29 mouse cellular contexts compared by ENCODE assay signal in the genomic region with DNA sequence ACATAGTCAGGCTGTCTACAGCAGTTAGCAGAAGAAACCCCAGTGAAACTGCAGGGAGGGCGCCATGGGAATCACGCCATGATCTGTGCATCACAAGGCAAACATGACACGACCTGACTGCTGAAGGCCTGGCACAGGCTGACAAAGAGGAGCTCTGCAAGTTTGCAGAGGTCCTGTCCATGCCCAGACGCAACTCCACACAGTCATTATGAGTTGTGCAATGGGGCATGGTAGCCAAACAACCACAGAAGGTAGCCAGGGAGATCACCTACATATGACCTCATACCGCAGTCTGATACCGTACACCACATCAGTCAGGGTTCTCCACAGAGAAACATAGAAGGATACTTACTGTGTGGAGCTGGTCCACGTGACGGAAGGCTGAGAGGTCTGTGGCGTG.
DNase-seq lines count a peak whose midpoint lies in the region; ATAC-seq and TF ChIP-seq lines count a peak whose summit lies in the region.
"Had no signal": no experiment of that assay in that cellular context is flagged by ENCODE, and none has a peak within 500 bp of the region (broad histone marks: within the 10 kb centered on the region; RNA-seq: fewer than 3 reads in every experiment).

No protein-coding gene starts in this region.

- TF ChIP-seq EP300 in CH12.LX (IDR thresholded peaks at IDR 0.05; ENCODE audit: low read length): no peak

- H3K36me3 ChIP-seq in forebrain, embryonic 11.5 days (ENCODE audit: control insufficient read depth, insufficient read depth, low read length): no peaks in the 10 kb centered on the region; the same call in 1 of the 2 replicates
- H3K36me3 ChIP-seq in forebrain, embryonic 15.5 days: 0 out of 2 replicates have a peak, but pooled peaks cover 2% of the 10 kb centered on the region
- no peaks in the 10 kb centered on the region for H3K36me3 ChIP-seq in liver, embryonic 16.5 days (ENCODE audit: control insufficient read depth, insufficient read depth)
- H3K36me3 ChIP-seq in liver, embryonic 11.5 days (ENCODE audit: control insufficient read depth, insufficient read depth, low read length): no peaks in the 10 kb centered on the region
- H3K36me3 ChIP-seq in CH12.LX (replicated peaks in 1 of 2; ENCODE audit: control insufficient read depth in 1 of 2, insufficient read depth in 1 of 2, low read length in 1 of 2): no peaks in the 10 kb centered on the region
- H3K36me3 ChIP-seq: G1E had no signal

- no peak for TF ChIP-seq CTCF in CH12.LX (conservative IDR thresholded peaks at IDR 0.05 in 1 of 2, IDR thresholded peaks at IDR 0.05 in 1 of 2; ENCODE audit: low read depth in 2 of 2, low read length in 2 of 2)

- in situ Hi-C loops in CH12.LX (cut with MboI; ENCODE audit: low pct_ligation_motif_present, low pct_unique_long_range_greater_than_20kb, low sequenced_read_pairs): loop anchor here (10.0 kb wide), 1 partner anchor 98 kb away; no protein-coding TSS in a partner anchor

- H3K4me1 ChIP-seq in forebrain, embryonic 11.5 days (replicated peaks; ENCODE audit: control insufficient read depth, insufficient read depth, low read length): no peaks in the 10 kb centered on the region
- H3K4me1 ChIP-seq in forebrain, embryonic 15.5 days: peaks cover 34% of the 10 kb centered on the region
- H3K4me1 ChIP-seq in liver, embryonic 16.5 days (ENCODE audit: control insufficient read depth, low read depth, low read length): no peaks in the 10 kb centered on the region
- H3K4me1 ChIP-seq in liver, embryonic 11.5 days (replicated peaks; ENCODE audit: control insufficient read depth, insufficient read depth, low read length): peaks cover 8% of the 10 kb centered on the region
- peaks cover 3% of the 10 kb centered on the region in 2 experiments; a peak in 1 of 4 replicates for H3K4me1 ChIP-seq in CH12.LX (ENCODE audit: control insufficient read depth in 1 of 2, insufficient read depth in 2 of 2)

- no peak overlapping the region for H3K27ac ChIP-seq in forebrain, embryonic 11.5 days (ENCODE audit: low read depth, low read length)
- H3K27ac ChIP-seq in forebrain, embryonic 15.5 days (replicated peaks): no peak overlapping the region
- H3K27ac ChIP-seq in liver, embryonic 16.5 days (ENCODE audit: low read length): no peak overlapping the region
- no peak overlapping the region for H3K27ac ChIP-seq in liver, embryonic 11.5 days (ENCODE audit: low read depth, low read length)
- no peak overlapping the region for H3K27ac ChIP-seq in CH12.LX (ENCODE audit: insufficient read depth, low read depth)
- H3K27ac ChIP-seq: embryonic facial prominence, embryonic 10.5 days; embryonic facial prominence, embryonic 13.5 days; forebrain, embryonic 10.5 days; heart, embryonic 10.5 days; heart, embryonic 13.5 days; hindbrain, embryonic 14.5 days; hindbrain, postnatal 0 days had no signal

- dilution Hi-C loops in CH12.LX (cut with MboI; ENCODE audit: extremely low pct_ligation_motif_present, extremely low pct_unique_long_range_greater_than_20kb, low sequenced_read_pairs): no loop called here

- no peak for TF ChIP-seq POLR2A in CH12.LX (IDR thresholded peaks at IDR 0.05; ENCODE audit: low read depth, low read length)

- no peak for ATAC-seq in forebrain, embryonic 11.5 days (replicated peaks; ENCODE audit: low FRiP score)
- no peak for ATAC-seq in forebrain, embryonic 15.5 days (replicated peaks)
- peak; percentile 35 for ATAC-seq in liver, embryonic 16.5 days (ENCODE audit: low read depth)
- no peak for ATAC-seq in liver, embryonic 11.5 days (replicated peaks; ENCODE audit: low FRiP score)
- ATAC-seq: forebrain, embryonic 14.5 days; hindbrain, postnatal 0 days; inflammation-experienced regulatory T-cells, adult 6 months had no signal

- H3K9me3 ChIP-seq in forebrain, embryonic 11.5 days (ENCODE audit: control insufficient read depth, low read length): no peaks in the 10 kb centered on the region
- no peaks in the 10 kb centered on the region for H3K9me3 ChIP-seq in forebrain, embryonic 15.5 days
- H3K9me3 ChIP-seq in liver, embryonic 16.5 days (replicated peaks; ENCODE audit: control insufficient read depth, low read length): no peaks in the 10 kb centered on the region
- no peaks in the 10 kb centered on the region for H3K9me3 ChIP-seq in liver, embryonic 11.5 days (ENCODE audit: control insufficient read depth, low read length)
- no peaks in the 10 kb centered on the region for H3K9me3 ChIP-seq in CH12.LX (replicated peaks; ENCODE audit: low read length)
- H3K9me3 ChIP-seq: embryonic facial prominence, embryonic 10.5 days; embryonic facial prominence, embryonic 13.5 days; forebrain, embryonic 10.5 days; G1E; heart, embryonic 10.5 days; heart, embryonic 13.5 days had no signal

- H3K79me2 ChIP-seq in CH12.LX (replicated peaks; ENCODE audit: control insufficient read depth, extremely low read depth, insufficient read depth, poor library complexity, severe bottlenecking): no peaks in the 10 kb centered on the region

- 94% methylated on average over 9 of the region's 9 CpGs for WGBS in forebrain, embryonic 11.5 days
- 95% methylated on average over 9 of the region's 9 CpGs for WGBS in forebrain, embryonic 15.5 days
- 67% methylated on average over 9 of the region's 9 CpGs for WGBS in liver, embryonic 16.5 days (ENCODE audit: insufficient replicate concordance)
- 86% methylated on average over 9 of the region's 9 CpGs for WGBS in liver, embryonic 11.5 days

- H3K9ac ChIP-seq in forebrain, embryonic 11.5 days (ENCODE audit: low read length): no peak overlapping the region
- no peak overlapping the region for H3K9ac ChIP-seq in forebrain, embryonic 15.5 days (replicated peaks)
- no peak overlapping the region for H3K9ac ChIP-seq in liver, embryonic 16.5 days (ENCODE audit: low read depth, low read length)
- H3K9ac ChIP-seq in liver, embryonic 11.5 days (ENCODE audit: low read depth, low read length): no peak overlapping the region
- H3K9ac ChIP-seq in CH12.LX (ENCODE audit: insufficient read depth, low read depth): no peak overlapping the region
- H3K9ac ChIP-seq: embryonic facial prominence, embryonic 13.5 days; heart, embryonic 13.5 days; hindbrain, embryonic 14.5 days had no signal

- TF ChIP-seq RAD21 in CH12.LX (IDR thresholded peaks at IDR 0.05; ENCODE audit: low read depth, low read length): no peak

- no peak overlapping the region for H3K4me3 ChIP-seq in forebrain, embryonic 11.5 days (ENCODE audit: low read depth, low read length)
- H3K4me3 ChIP-seq in forebrain, embryonic 15.5 days: no peak overlapping the region
- H3K4me3 ChIP-seq in liver, embryonic 16.5 days (ENCODE audit: low read depth, low read length): no peak overlapping the region
- no peak overlapping the region for H3K4me3 ChIP-seq in liver, embryonic 11.5 days (ENCODE audit: low read depth, low read length)
- H3K4me3 ChIP-seq in CH12.LX (replicated peaks in 1 of 3; ENCODE audit: low read depth in 2 of 3, low read length in 2 of 3, poor library complexity in 1 of 3): no peak overlapping the region
- H3K4me3 ChIP-seq: embryonic facial prominence, embryonic 10.5 days; embryonic facial prominence, embryonic 13.5 days; erythroblast, embryonic 14.5 days; forebrain, embryonic 10.5 days; heart, embryonic 10.5 days; heart, embryonic 13.5 days had no signal

- DNase-seq in forebrain, embryonic 11.5 days (ENCODE audit: low spot score): peak; percentile 27
- no peak for DNase-seq in liver, embryonic 11.5 days (ENCODE audit: low spot score)
- no peak for DNase-seq in CH12.LX (ENCODE audit: extremely low read depth)
- peak; percentile 65 for DNase-seq in gonadal fat pad, adult 2 months (ENCODE audit: low read depth)
- DNase-seq in gastrocnemius, postnatal 25 days: no peak
- DNase-seq: adrenal gland, adult 2 months; adrenal gland, postnatal 14 days; cerebellum, adult 11-12 months; cerebellum, adult 8-10 months; cerebellum, postnatal 10 days; cerebellum, postnatal 36 days; embryo, embryonic 11 days; gastrocnemius, postnatal 36 days; heart, adult 18-20 months; heart, postnatal 14 days; heart, postnatal 4 days had no signal

- no peak overlapping the region for H3K4me2 ChIP-seq in forebrain, embryonic 11.5 days (ENCODE audit: low read depth, low read length, severe bottlenecking)
- no peak overlapping the region for H3K4me2 ChIP-seq in forebrain, embryonic 15.5 days (replicated peaks)
- H3K4me2 ChIP-seq in liver, embryonic 16.5 days (ENCODE audit: low read depth, low read length): no peak overlapping the region
- H3K4me2 ChIP-seq in liver, embryonic 11.5 days: no peak overlapping the region
- no peak overlapping the region for H3K4me2 ChIP-seq in CH12.LX (ENCODE audit: insufficient read depth, low read depth, poor library complexity, severe bottlenecking)
- H3K4me2 ChIP-seq: embryonic facial prominence, embryonic 13.5 days; heart, embryonic 13.5 days; hindbrain, embryonic 14.5 days had no signal

- H3K27me3 ChIP-seq in forebrain, embryonic 11.5 days (ENCODE audit: control insufficient read depth, insufficient read depth, low read length): no peaks in the 10 kb centered on the region
- H3K27me3 ChIP-seq in forebrain, embryonic 15.5 days: no peaks in the 10 kb centered on the region
- H3K27me3 ChIP-seq in liver, embryonic 16.5 days (ENCODE audit: control insufficient read depth, insufficient read depth, low read depth, low read length): no peaks in the 10 kb centered on the region
- no peaks in the 10 kb centered on the region for H3K27me3 ChIP-seq in liver, embryonic 11.5 days (replicated peaks; ENCODE audit: control insufficient read depth, insufficient read depth, low read length)
- H3K27me3 ChIP-seq in CH12.LX (replicated peaks): no peaks in the 10 kb centered on the region
- H3K27me3 ChIP-seq: embryonic facial prominence, embryonic 13.5 days; heart, embryonic 13.5 days had no signal

TF ChIP-seq in CH12.LX, 34 proteins besides CTCF, POLR2A, EP300 and RAD21:
- TF ChIP-seq ETS1 (conservative IDR thresholded peaks at IDR 0.05; ENCODE audit: low read depth, low read length) (no peak), SMC3 (IDR thresholded peaks at IDR 0.05; ENCODE audit: low read depth, low read length) (no peak), BHLHE40 (IDR thresholded peaks at IDR 0.05; ENCODE audit: low read depth, low read length) (peak; percentile 42; the same call in 1 of the 2 replicates)

Comparison
In these comparisons a context has a peak if more than half of its experiments do, and no peak if none do; other contexts are left out.
1. DNase-seq: peak in forebrain, embryonic 11.5 days (single experiment) and gonadal fat pad, adult 2 months (single experiment); none in liver, embryonic 11.5 days (single experiment), CH12.LX (single experiment) and gastrocnemius, postnatal 25 days (single experiment).